Mouse (Mus musculus) neutrophil, adult 5-6 weeks (primary cell): Measurements from ENCODE around the gene Gmppb. TPM values are rescaled to one million over a fixed set of nuclear protein-coding genes. Genes with fewer than 3 reads are reported as not detected.
A peak's percentile ranks its signal among the peaks of the same experiment; 100 is the strongest.

ENCODE experiments used
- ATAC-seq: fragments of 151-379, 151-347 bp; 2 replicates; pipeline ENCODE4 v1.8.0; 2017; ENCODE audit warnings: mild to moderate bottlenecking, moderate TSS enrichment; ENCODE audit not compliant: insufficient number of reproducible peaks, poor library complexity, low FRiP score, severe bottlenecking; ENCODE audit errors: extremely low read depth
- total RNA-seq: library from RNA; stranded (forward); fragments of 200-1000 nt; gene quantifications from 2 replicates; pipeline ENCODE4 v1.2.3, GENCODE M21; 2017

Gene Gmppb
- total RNA-seq, 1 experiment from 2014 or later = 11.2 TPM

- ATAC-seq = no peak
Measured at GRCm38 (mm10) chr9:108069007-108069406, 20.0 kb downstream of the Gmppb start.

GRCm38 (mm10) chr9:108069529-108069928 lies 20.5 kb downstream of the Gmppb start:
- ATAC-seq = no peak

GRCm38 (mm10) chr9:108071801-108072200 lies 22.8 kb downstream of the Gmppb start:
- ATAC-seq = no peak

- no peak for ATAC-seq
Measured at GRCm38 (mm10) chr9:108072481-108072924, 23.5 kb downstream of the Gmppb start.

- no peak for ATAC-seq
Measured at GRCm38 (mm10) chr9:108073141-108073930, 24.3 kb downstream of the Gmppb start.

GRCm38 (mm10) chr9:108080168-108080567 lies 31.1 kb downstream of the Gmppb start, which contains the start of gene Mst1:
Gene Mst1, plus strand, starts transcription at chr9:108080436.
- no peak for ATAC-seq

GRCm38 (mm10) chr9:108082549-108082948 lies 33.5 kb downstream of the Gmppb start:
- no peak for ATAC-seq

- ATAC-seq = no peak; the same call in 1 of the 2 replicates
Measured at GRCm38 (mm10) chr9:108082988-108083431, 34.0 kb downstream of the Gmppb start, which contains the start of gene Rnf123. Gene Rnf123, minus strand, starts transcription at chr9:108083346.

GRCm38 (mm10) chr9:108083561-108083960 lies 34.5 kb downstream of the Gmppb start:
- ATAC-seq = no peak

GRCm38 (mm10) chr9:108085261-108085660 lies 36.2 kb downstream of the Gmppb start:
- no peak for ATAC-seq

- no peak for ATAC-seq
Measured at GRCm38 (mm10) chr9:108090611-108091120, 41.6 kb downstream of the Gmppb start.

GRCm38 (mm10) chr9:108093586-108093985 lies 44.5 kb downstream of the Gmppb start:
- ATAC-seq = no peak

GRCm38 (mm10) chr9:108094184-108094941 lies 45.3 kb downstream of the Gmppb start, which contains the start of gene Apeh:
Gene Apeh, minus strand, starts transcription at chr9:108094606.
- peak; percentile 84 for ATAC-seq

- ATAC-seq = no peak
Measured at GRCm38 (mm10) chr9:108094998-108095411, 46.0 kb downstream of the Gmppb start.

GRCm38 (mm10) chr9:108095518-108095917 lies 46.5 kb downstream of the Gmppb start:
- peak; percentile 45; the same call in 1 of the 2 replicates for ATAC-seq

GRCm38 (mm10) chr9:108095949-108096712 lies 47.1 kb downstream of the Gmppb start:
- no peak for ATAC-seq

GRCm38 (mm10) chr9:108099619-108100018 lies 50.6 kb downstream of the Gmppb start:
- no peak for ATAC-seq
